Mouse (Mus musculus) limb, embryonic 11.5 days (tissue): ENCODE data around the gene Taar4. TPM values are rescaled to one million over a fixed set of nuclear protein-coding genes. Genes with fewer than 3 reads are reported as not detected.

ENCODE experiments used
- ATAC-seq: fragments of 200-750 bp; cut with Nextera tagmentation; 2 replicates; pipeline ENCODE4 v1.8.0; 2017; ENCODE audit warnings: low read depth; ENCODE audit not compliant: insufficient number of reproducible peaks, low FRiP score, low TSS enrichment
- DNase-seq: peaks from one replicate; pipeline ENCODE4 v3.0.0-alpha.2; 2015; ENCODE audit warnings: low spot score
- H3K27ac ChIP-seq: fragments of 300-500 bp; sonication (generic); replicated peaks from 2 replicates; pipeline ENCODE4 v1.5.1; 2014; ENCODE audit warnings: low read depth, mild to moderate bottlenecking, low read length
- H3K27me3 ChIP-seq: fragments of 300-500 bp; sonication (generic); 2 replicates; pipeline ENCODE4 v1.6.1; 2014; ENCODE audit warnings: mild to moderate bottlenecking, low read length, mixed read lengths; ENCODE audit not compliant: control insufficient read depth, insufficient read depth
- H3K36me3 ChIP-seq: fragments of 300-500 bp; sonication (generic); 2 replicates; pipeline ENCODE4 v1.6.1; 2014; ENCODE audit warnings: mild to moderate bottlenecking, low read length, moderate library complexity, mixed read lengths; ENCODE audit not compliant: control insufficient read depth, insufficient read depth
- H3K4me1 ChIP-seq: fragments of 300-500 bp; sonication (generic); 2 replicates; pipeline ENCODE4 v1.6.1; 2014; ENCODE audit warnings: low read length, mixed read lengths; ENCODE audit not compliant: control insufficient read depth, insufficient read depth
- H3K4me2 ChIP-seq: fragments of 300-500 bp; sonication (generic); 2 replicates; pipeline ENCODE4 v1.6.1; 2014; ENCODE audit warnings: low read depth, mild to moderate bottlenecking, moderate library complexity; ENCODE audit not compliant: severe bottlenecking
- H3K4me3 ChIP-seq: fragments of 300-500 bp; sonication (generic); 2 replicates; pipeline ENCODE4 v1.5.1; 2014; ENCODE audit warnings: low read depth, low read length
- H3K9ac ChIP-seq: fragments of 300-500 bp; sonication (generic); 2 replicates; pipeline ENCODE4 v1.6.1; 2014; ENCODE audit warnings: mild to moderate bottlenecking, low read length
- H3K9me3 ChIP-seq: fragments of 300-500 bp; sonication (generic); 2 replicates; pipeline ENCODE4 v1.6.1; 2016; ENCODE audit warnings: low read length; ENCODE audit not compliant: control insufficient read depth
- WGBS: fragments of 180-500 bp; shearing (Covaris S2); extraction: QIAGEN DNeasy Blood & Tissue Kit; methylation state at CpG from one replicate; pipeline ENCODE4 v1.1.7; 2014; 5-methylcytosine and 5-hydroxymethylcytosine counted together
- polyA plus RNA-seq: library from polyadenylated mRNA; unstranded; fragments of >200 nt; fragmentation: Nextera tagmentation; extraction: Ambion mirVana; gene quantifications from 2 replicates; pipeline ENCODE4 v1.2.1, GENCODE M21; 2014

Gene Taar4
- polyA plus RNA-seq, 1 experiment from 2014 or later: not detected

GRCm38 (mm10) chr10:23985546-23985945, 25.3 kb downstream of the Taar4 start, which contains the start of gene Taar6:
Gene Taar6 (minus strand): TSS chr10:23985646.
- Histone ChIP-seq H3K4me2 (no peak within 1 kb of the TSS), H3K36me3 (no peaks in the 10 kb centered on the region), H3K4me1 (no peaks in the 10 kb centered on the region), H3K27me3 (no peaks in the 10 kb centered on the region), H3K9ac (no peak within 1 kb of the TSS), H3K4me3 (no peak within 1 kb of the TSS), H3K9me3 (no peaks in the 10 kb centered on the region), H3K27ac (no peak within 1 kb of the TSS)
- 80% methylated on average over 8 of the region's 8 CpGs for WGBS
- no peak for DNase-seq
- no peak for ATAC-seq

GRCm38 (mm10) chr10:23986419-23986818, 26.1 kb downstream of the Taar4 start:
- H3K27me3 ChIP-seq: no peaks in the 10 kb centered on the region
- 87% methylated on average over 5 of the region's 5 CpGs for WGBS
- DNase-seq (no peak), ATAC-seq (no peak)
- H3K9me3 ChIP-seq: no peaks in the 10 kb centered on the region
- H3K9ac ChIP-seq: no peak overlapping the region
- no peaks in the 10 kb centered on the region for H3K4me1 ChIP-seq
- H3K27ac ChIP-seq: no peak overlapping the region
- no peaks in the 10 kb centered on the region for H3K36me3 ChIP-seq
- no peak overlapping the region for H3K4me2 ChIP-seq
- H3K4me3 ChIP-seq: no peak overlapping the region

GRCm38 (mm10) chr10:23993381-23993780, 33.1 kb downstream of the Taar4 start, which contains the start of gene Taar7a:
Gene Taar7a (minus strand): TSS chr10:23993481.
- DNase-seq: no peak
- no peak for ATAC-seq
- Histone ChIP-seq H3K36me3 (no peaks in the 10 kb centered on the region), H3K27ac (no peak within 1 kb of the TSS), H3K9me3 (no peaks in the 10 kb centered on the region), H3K4me3 (no peak within 1 kb of the TSS), H3K4me2 (no peak within 1 kb of the TSS), H3K4me1 (no peaks in the 10 kb centered on the region), H3K27me3 (no peaks in the 10 kb centered on the region), H3K9ac (no peak within 1 kb of the TSS)
- 84% methylated on average over 3 of the region's 3 CpGs for WGBS

- Histone ChIP-seq H3K9ac (no peak within 1 kb of the TSS), H3K27me3 (no peaks in the 10 kb centered on the region), H3K9me3 (no peaks in the 10 kb centered on the region), H3K27ac (no peak within 1 kb of the TSS), H3K36me3 (no peaks in the 10 kb centered on the region), H3K4me3 (no peak within 1 kb of the TSS), H3K4me2 (no peak within 1 kb of the TSS), H3K4me1 (no peaks in the 10 kb centered on the region)
- ATAC-seq (no peak), DNase-seq (no peak)
- 92% methylated on average over 1 of the region's 1 CpGs for WGBS
Observed at GRCm38 (mm10) chr10:23999639-24000038, 39.3 kb downstream of the Taar4 start, which contains the start of gene Taar7b. Gene Taar7b (plus strand): TSS chr10:23999939.

GRCm38 (mm10) chr10:24006442-24006841, 46.1 kb downstream of the Taar4 start:
- no peaks in the 10 kb centered on the region for H3K36me3 ChIP-seq
- H3K9ac ChIP-seq: no peak overlapping the region
- no peak for DNase-seq
- no peak overlapping the region for H3K4me3 ChIP-seq
- no peaks in the 10 kb centered on the region for H3K4me1 ChIP-seq
- H3K27me3 ChIP-seq: no peaks in the 10 kb centered on the region
- no peak for ATAC-seq
- H3K4me2 ChIP-seq: no peak overlapping the region
- H3K9me3 ChIP-seq: no peaks in the 10 kb centered on the region
- WGBS: 91% methylated on average over 1 of the region's 1 CpGs
- H3K27ac ChIP-seq: no peak overlapping the region

GRCm38 (mm10) chr10:24007034-24007433, 46.7 kb downstream of the Taar4 start:
- WGBS: 72% methylated on average over 2 of the region's 2 CpGs
- no peak for DNase-seq
- H3K4me1 ChIP-seq: no peaks in the 10 kb centered on the region
- H3K9ac ChIP-seq: no peak overlapping the region
- no peaks in the 10 kb centered on the region for H3K9me3 ChIP-seq
- no peaks in the 10 kb centered on the region for H3K36me3 ChIP-seq
- no peaks in the 10 kb centered on the region for H3K27me3 ChIP-seq
- no peak overlapping the region for H3K4me2 ChIP-seq
- H3K27ac ChIP-seq: no peak overlapping the region
- no peak for ATAC-seq
- H3K4me3 ChIP-seq: no peak overlapping the region

GRCm38 (mm10) chr10:24008143-24008542, 47.8 kb downstream of the Taar4 start:
- Histone ChIP-seq H3K27ac (no peak overlapping the region), H3K27me3 (no peaks in the 10 kb centered on the region), H3K4me1 (no peaks in the 10 kb centered on the region), H3K9me3 (no peaks in the 10 kb centered on the region), H3K9ac (no peak overlapping the region), H3K4me2 (no peak overlapping the region), H3K36me3 (no peaks in the 10 kb centered on the region), H3K4me3 (no peak overlapping the region)
- DNase-seq (no peak), ATAC-seq (no peak)
- 88% methylated on average over 1 of the region's 1 CpGs for WGBS

Other genes starting within 250 kb of the Taar4 start
- gene Rps12, start 173.2 kb upstream of the Taar4 start, polyA plus RNA-seq: 178 and 198 TPM in 2 replicates
- gene Slc18b1, start 163.5 kb upstream of the Taar4 start, polyA plus RNA-seq: 19.9 and 24.3 TPM in 2 replicates
- not detected in 2 replicates for gene Vnn3, start 109.0 kb upstream of the Taar4 start, polyA plus RNA-seq
- gene Vnn1, start 65.8 kb upstream of the Taar4 start, polyA plus RNA-seq: 0.33 and 0.37 TPM in 2 replicates
- gene Taar1, start 40.1 kb upstream of the Taar4 start, polyA plus RNA-seq: not detected in 2 replicates
- not detected in 2 replicates for gene Taar2, start 21.9 kb upstream of the Taar4 start, polyA plus RNA-seq
- not detected in 2 replicates for gene Taar3, start 10.9 kb upstream of the Taar4 start, polyA plus RNA-seq
- not detected in 2 replicates for gene Taar5, start 10.2 kb downstream of the Taar4 start, polyA plus RNA-seq
- not detected in 2 replicates for gene Taar6, start 25.2 kb downstream of the Taar4 start, polyA plus RNA-seq
- not detected in 2 replicates for gene Taar7a, start 33.0 kb downstream of the Taar4 start, polyA plus RNA-seq
- not detected in 2 replicates for gene Taar7b, start 39.4 kb downstream of the Taar4 start, polyA plus RNA-seq
- gene Taar7d, start 66.7 kb downstream of the Taar4 start, polyA plus RNA-seq: not detected in 2 replicates
- not detected in 2 replicates for gene Taar7e, start 77.1 kb downstream of the Taar4 start, polyA plus RNA-seq
- gene Taar7f, start 89.0 kb downstream of the Taar4 start, polyA plus RNA-seq: not detected in 2 replicates
- gene Taar8a, start 116.0 kb downstream of the Taar4 start, polyA plus RNA-seq: not detected in 2 replicates
- gene Taar8b, start 131.8 kb downstream of the Taar4 start, polyA plus RNA-seq: not detected in 2 replicates
- not detected in 2 replicates for gene Taar8c, start 141.4 kb downstream of the Taar4 start, polyA plus RNA-seq
- gene Taar9, start 149.0 kb downstream of the Taar4 start, polyA plus RNA-seq: not detected in 2 replicates
- gene Stx7, start 188.8 kb downstream of the Taar4 start, polyA plus RNA-seq: 46.6 and 48.4 TPM in 2 replicates